Mouse (Mus musculus) adrenal gland, adult 2 months (tissue): ENCODE results near the gene Agmo. TPM values are rescaled to one million over a fixed set of nuclear protein-coding genes. Genes with fewer than 3 reads are reported as not detected.

Source experiments
- polyA plus RNA-seq: library from polyadenylated mRNA; depleted of rRNA; stranded (reverse); fragments of >200 nt; gene quantifications from 2 replicates; pipeline ENCODE4 v1.2.3, GENCODE M21; 2012; rRNA removed
- total RNA-seq, 2 experiments: library from RNA; stranded (reverse); gene quantifications; 2 replicates each; pipeline ENCODE4 v1.2.3; 2021

The Agmo gene
- total and polyA plus RNA-seq, 3 experiments, result 1.6 to 11.0 (median 8.8) TPM

Other genes starting within 250 kb of the Agmo start
- gene Meox2, start 133.1 kb upstream of the Agmo start, total RNA-seq, result 1 to 10 TPM in 1 of 2 experiments, under 1 TPM in 1; 0.49 to 2.7 TPM
- gene Meox2, start 133.1 kb upstream of the Agmo start, polyA plus RNA-seq, result 2.6 and 5.1 TPM in 2 replicates